Mouse (Mus musculus): ENCODE measurements at regions not wholly inside any gene's neighbourhood (a gene's known extent, or its start where the extent isn't known, plus 50 kb on each side); places are given as distances from the start of the nearest gene placed in this dataset.

DNA sequence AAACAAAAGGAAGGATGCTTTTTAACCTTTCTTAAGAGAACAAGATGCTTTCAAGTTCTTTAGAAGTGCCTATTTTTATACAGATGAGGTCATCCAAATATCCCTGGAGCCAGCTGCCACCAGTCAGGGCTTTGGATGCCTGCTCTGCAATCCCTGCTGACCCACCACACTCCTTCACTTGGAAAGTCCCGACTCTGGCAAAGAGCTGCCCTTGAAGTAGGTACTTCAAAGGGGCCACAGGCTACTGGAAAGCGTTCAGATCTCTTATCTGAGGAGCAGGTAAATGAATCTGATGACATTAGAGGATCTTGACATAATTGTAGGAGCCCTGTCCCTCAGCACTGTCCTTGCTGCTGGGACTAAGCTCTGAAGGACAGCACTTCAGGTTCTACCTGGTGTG is 169.9 kb upstream of the Sesn3 start:
- no peak for TF ChIP-seq POLR2A (IDR thresholded peaks at IDR 0.05; ENCODE audit: extremely low read depth, insufficient read depth, low read length)
- no peak for TF ChIP-seq CTCF (IDR thresholded peaks at IDR 0.05; ENCODE audit: extremely low read depth, insufficient read depth, low read length)
- Histone ChIP-seq H3K4me3 (ENCODE audit: insufficient read depth, low read length) (no peak overlapping the region), H3K27ac (ENCODE audit: insufficient read depth, low read length) (no peak overlapping the region), H3K4me1 (ENCODE audit: control insufficient read depth, insufficient read depth, low read length) (0 out of 2 replicates have a peak, but pooled peaks cover 2% of the 10 kb centered on the region)

DNA sequence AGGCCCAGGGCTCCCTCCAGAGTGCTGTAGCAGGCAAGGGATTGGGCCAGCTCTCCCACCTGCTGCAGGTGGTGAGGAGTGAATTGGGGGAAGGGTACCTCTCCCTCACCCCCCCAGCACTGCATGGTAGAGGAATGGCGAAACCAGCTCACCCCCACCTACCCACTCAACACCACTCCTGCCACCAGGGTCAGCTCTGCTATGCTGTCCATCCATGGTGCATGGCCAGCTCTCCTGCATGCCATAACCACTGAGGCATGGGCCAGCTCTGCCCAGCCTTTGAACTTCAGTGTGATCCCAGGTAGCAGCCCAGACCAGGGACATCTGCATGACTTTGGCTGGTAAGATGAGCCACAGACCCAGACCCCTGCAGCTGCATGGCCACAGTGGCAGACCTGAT is 168.5 kb upstream of the Sesn3 start:
- H3K27ac ChIP-seq (ENCODE audit: insufficient read depth, low read length): no peak overlapping the region
- H3K4me1 ChIP-seq (ENCODE audit: control insufficient read depth, insufficient read depth, low read length): 0 out of 2 replicates have a peak, but pooled peaks cover 2% of the 10 kb centered on the region
- no peak overlapping the region for H3K4me3 ChIP-seq (ENCODE audit: insufficient read depth, low read length)
- TF ChIP-seq CTCF (IDR thresholded peaks at IDR 0.05; ENCODE audit: extremely low read depth, insufficient read depth, low read length): no peak
- no peak for TF ChIP-seq POLR2A (IDR thresholded peaks at IDR 0.05; ENCODE audit: extremely low read depth, insufficient read depth, low read length)

DNA sequence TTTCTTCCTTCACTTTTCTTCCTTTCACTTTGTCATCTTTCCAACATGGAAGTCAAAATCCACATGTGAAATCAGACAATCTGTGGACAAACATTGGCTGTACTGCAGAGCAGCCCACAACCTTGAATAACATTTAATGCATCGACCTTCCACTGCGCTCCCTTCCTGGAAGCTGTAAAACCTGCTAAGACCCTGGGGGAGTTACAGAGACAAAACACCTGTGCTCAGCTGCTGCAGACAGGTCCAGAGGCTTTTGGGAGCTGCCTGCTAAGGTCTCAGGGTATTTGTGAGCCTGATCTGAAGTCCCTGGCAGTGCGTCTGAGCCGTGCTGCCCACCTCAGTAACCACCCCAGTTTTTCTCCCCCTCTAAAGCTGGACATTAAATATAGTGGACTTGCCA is 166.1 kb upstream of the Sesn3 start:
- Histone ChIP-seq H3K27ac (ENCODE audit: insufficient read depth, low read length) (no peak overlapping the region), H3K4me3 (ENCODE audit: insufficient read depth, low read length) (no peak overlapping the region), H3K4me1 (ENCODE audit: control insufficient read depth, insufficient read depth, low read length) (no peaks in the 10 kb centered on the region)
- TF ChIP-seq POLR2A (IDR thresholded peaks at IDR 0.05; ENCODE audit: extremely low read depth, insufficient read depth, low read length): no peak
- TF ChIP-seq CTCF (IDR thresholded peaks at IDR 0.05; ENCODE audit: extremely low read depth, insufficient read depth, low read length): no peak

DNA sequence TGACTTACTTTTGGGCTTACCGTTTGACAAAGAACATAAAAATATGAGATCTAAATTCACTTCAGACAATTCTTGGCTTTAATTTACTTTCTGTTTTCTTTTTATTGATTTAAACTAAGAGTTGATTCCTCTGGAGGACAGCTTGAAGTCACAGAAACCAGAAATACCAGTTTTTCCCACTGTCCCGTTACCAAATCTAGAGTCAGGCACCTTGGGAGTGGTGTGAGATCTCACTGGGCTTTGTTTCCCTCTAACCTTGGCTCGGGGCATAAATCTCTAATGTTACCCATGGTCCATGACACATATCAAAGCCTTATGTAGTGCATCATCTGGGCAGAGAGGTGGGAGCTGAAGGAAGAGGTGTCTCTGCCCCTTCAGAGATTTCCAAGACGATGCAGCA is 165.4 kb upstream of the Sesn3 start:
- Histone ChIP-seq H3K27ac (ENCODE audit: insufficient read depth, low read length) (no peak overlapping the region), H3K4me3 (ENCODE audit: insufficient read depth, low read length) (no peak overlapping the region), H3K4me1 (ENCODE audit: control insufficient read depth, insufficient read depth, low read length) (no peaks in the 10 kb centered on the region)
- TF ChIP-seq CTCF (IDR thresholded peaks at IDR 0.05; ENCODE audit: extremely low read depth, insufficient read depth, low read length) (no peak), POLR2A (IDR thresholded peaks at IDR 0.05; ENCODE audit: extremely low read depth, insufficient read depth, low read length) (no peak)

DNA sequence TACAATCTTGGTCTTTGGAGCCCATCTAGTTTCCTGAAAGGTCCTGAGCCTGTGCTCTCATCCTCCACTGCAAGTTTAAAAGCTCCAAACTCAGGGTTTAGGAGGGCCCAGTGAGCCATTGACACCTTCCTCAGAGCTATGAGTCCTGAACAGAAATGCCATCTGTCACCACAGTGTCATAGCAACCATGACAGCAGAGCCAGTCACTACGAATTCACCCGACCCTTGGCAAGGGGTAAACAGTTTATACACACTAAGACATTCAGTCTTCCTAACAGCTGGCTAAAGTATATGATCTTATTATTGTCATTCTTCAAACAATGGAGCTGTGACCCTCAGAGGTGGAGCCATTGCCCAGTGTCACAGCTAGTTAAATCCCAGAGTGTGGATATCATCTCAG is 163.2 kb upstream of the Sesn3 start:
- Histone ChIP-seq H3K4me1 (ENCODE audit: control insufficient read depth, insufficient read depth, low read length) (no peaks in the 10 kb centered on the region), H3K27ac (ENCODE audit: insufficient read depth, low read length) (no peak overlapping the region), H3K4me3 (ENCODE audit: insufficient read depth, low read length) (no peak overlapping the region)
- no peak for TF ChIP-seq CTCF (IDR thresholded peaks at IDR 0.05; ENCODE audit: extremely low read depth, insufficient read depth, low read length)
- no peak for TF ChIP-seq POLR2A (IDR thresholded peaks at IDR 0.05; ENCODE audit: extremely low read depth, insufficient read depth, low read length)

DNA sequence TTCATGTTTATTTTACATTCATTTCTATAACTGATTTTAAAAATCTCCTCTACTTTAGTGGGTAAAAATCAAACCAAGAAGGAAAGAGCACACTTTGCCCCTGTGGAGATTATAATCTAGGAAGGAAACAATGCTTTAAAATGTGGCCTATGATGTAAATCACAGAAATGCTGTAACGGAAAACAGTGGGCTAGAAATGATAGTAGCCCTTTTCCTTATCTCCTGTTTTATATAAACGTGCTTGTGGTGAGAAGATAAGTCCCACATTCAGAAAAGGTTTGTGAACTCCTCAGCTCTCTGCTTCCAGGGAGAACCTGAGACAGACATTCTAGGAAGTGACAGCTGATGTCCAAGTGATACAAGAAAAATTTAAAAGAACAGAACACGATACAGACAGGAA is 159.3 kb upstream of the Sesn3 start:
- H3K4me3 ChIP-seq (ENCODE audit: insufficient read depth, low read length): no peak overlapping the region
- no peak overlapping the region for H3K27ac ChIP-seq (ENCODE audit: insufficient read depth, low read length)
- no peak for TF ChIP-seq CTCF (IDR thresholded peaks at IDR 0.05; ENCODE audit: extremely low read depth, insufficient read depth, low read length)
- TF ChIP-seq POLR2A (IDR thresholded peaks at IDR 0.05; ENCODE audit: extremely low read depth, insufficient read depth, low read length): no peak
- H3K4me1 ChIP-seq (ENCODE audit: control insufficient read depth, insufficient read depth, low read length): peaks cover 2% of the 10 kb centered on the region; the same call in 1 of the 2 replicates

DNA sequence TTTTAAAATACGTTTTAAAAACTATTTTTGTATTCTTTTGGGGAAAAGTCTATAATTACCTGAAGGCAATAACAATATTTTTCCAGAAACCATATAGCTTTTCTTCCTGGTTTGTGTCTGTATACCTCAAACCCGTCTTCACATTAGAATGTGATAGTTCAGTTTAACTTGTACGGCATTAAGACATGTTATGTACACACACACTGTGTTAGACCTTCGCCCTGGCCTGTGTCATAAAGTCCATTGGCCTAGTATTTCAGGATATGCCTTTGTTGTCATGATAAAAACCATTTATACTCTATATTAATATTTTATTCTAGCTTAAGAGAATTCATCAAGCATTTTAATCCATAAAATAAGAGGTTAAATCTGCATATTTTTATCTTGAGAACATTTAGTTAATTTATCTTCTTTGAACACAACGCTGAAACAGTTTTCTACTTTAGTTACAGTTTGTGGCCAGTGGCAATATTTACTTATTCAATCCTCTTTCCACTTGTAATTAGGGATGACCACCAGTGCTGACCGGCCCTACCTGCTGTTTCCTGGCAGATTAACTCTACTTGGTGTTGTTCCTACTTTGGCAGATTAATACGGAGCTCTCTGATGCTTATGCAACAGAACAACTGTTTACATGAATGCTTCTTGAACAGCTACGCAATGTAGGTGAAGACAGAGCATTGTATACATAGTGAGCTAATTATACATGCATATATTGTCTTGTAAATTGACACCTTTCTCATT is 158.6 kb upstream of the Sesn3 start:
- TF ChIP-seq POLR2A (IDR thresholded peaks at IDR 0.05; ENCODE audit: extremely low read depth, insufficient read depth, low read length) (no peak), CTCF (IDR thresholded peaks at IDR 0.05; ENCODE audit: extremely low read depth, insufficient read depth, low read length) (no peak)
- Histone ChIP-seq H3K4me3 (ENCODE audit: insufficient read depth, low read length) (no peak overlapping the region), H3K4me1 (ENCODE audit: control insufficient read depth, insufficient read depth, low read length) (peaks cover 2% of the 10 kb centered on the region; the same call in 1 of the 2 replicates)

DNA sequence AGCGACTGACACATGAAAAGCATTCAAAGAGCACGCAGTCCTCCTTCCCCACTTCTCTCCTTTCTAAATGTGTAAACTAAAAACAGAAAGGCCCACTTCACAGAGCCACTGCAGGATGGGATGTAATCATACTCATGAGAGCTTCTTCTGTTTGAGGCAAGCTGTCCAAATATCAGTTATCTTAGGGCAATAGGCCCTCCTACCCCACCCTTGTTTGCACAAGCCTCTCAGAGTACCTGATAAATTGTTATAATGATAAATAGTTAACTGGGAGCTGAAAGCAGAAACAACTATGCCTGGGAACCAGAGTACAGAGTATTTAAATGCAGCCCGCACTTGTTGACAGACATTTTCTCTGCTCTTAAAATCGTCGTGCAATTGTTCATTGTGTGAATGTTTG is 141.5 kb upstream of the Sesn3 start:
- Histone ChIP-seq H3K27ac (ENCODE audit: insufficient read depth, low read length) (no peak overlapping the region), H3K4me3 (ENCODE audit: insufficient read depth, low read length) (no peak overlapping the region), H3K4me1 (ENCODE audit: control insufficient read depth, insufficient read depth, low read length) (no peaks in the 10 kb centered on the region)
- no peak for TF ChIP-seq POLR2A (IDR thresholded peaks at IDR 0.05; ENCODE audit: extremely low read depth, insufficient read depth, low read length)
- TF ChIP-seq CTCF (IDR thresholded peaks at IDR 0.05; ENCODE audit: extremely low read depth, insufficient read depth, low read length): no peak

More for the DNA sequence above, 158.6 kb upstream of the Sesn3 start:
- H3K27ac ChIP-seq (ENCODE audit: insufficient read depth, low read length): no peak overlapping the region

DNA sequence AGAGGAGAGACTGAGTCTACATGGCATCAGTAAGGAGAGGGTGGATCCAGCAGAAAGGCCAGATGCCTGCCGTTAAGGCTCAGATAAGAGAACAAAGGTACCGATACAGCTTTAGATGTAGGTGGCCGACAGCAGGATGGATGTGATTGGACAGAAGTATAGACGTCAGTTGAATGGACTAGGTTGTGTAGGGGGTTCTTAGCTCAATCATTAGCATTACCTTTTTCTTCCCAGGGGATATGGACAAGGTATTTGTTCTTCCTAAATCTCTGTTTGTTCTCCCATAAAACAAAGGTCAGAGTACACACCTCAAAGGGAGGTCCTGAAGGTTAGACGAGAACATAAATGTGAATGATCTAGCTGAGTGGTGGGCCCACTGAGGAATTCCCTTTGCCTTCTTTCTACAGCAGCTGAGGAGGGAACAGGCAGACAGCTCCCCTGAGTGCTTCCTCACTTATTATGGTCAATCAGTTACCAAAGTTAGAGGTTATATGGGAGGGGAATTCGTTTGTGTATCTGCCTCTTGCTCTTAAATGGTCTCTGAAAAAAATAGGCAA is 139.9 kb upstream of the Sesn3 start:
- Histone ChIP-seq H3K4me1 (ENCODE audit: control insufficient read depth, insufficient read depth, low read length) (no peaks in the 10 kb centered on the region), H3K27ac (ENCODE audit: insufficient read depth, low read length) (no peak overlapping the region), H3K4me3 (ENCODE audit: insufficient read depth, low read length) (no peak overlapping the region)
- TF ChIP-seq CTCF (IDR thresholded peaks at IDR 0.05; ENCODE audit: extremely low read depth, insufficient read depth, low read length): no peak

DNA sequence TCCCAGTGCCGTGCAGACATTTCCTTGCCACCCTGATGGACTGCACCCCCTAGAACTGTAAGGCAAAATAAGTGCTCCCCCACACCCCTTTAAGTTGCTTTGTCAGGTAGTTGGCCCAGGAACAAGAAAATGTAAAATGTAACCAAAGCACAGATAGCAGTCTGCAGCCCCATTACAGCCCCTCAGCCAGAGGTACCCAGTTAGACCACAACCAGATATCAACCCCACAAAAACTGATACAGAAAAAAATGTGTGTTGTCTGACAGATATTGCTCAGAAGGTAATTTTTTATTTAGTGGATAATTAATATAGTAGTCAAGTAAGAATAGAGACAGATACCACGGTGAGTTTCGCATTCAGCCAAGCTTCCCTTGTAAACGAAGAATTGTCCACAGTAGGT is 133.5 kb upstream of the Sesn3 start:
- Histone ChIP-seq H3K4me3 (ENCODE audit: insufficient read depth, low read length) (no peak overlapping the region), H3K4me1 (ENCODE audit: control insufficient read depth, insufficient read depth, low read length) (no peaks in the 10 kb centered on the region), H3K27ac (ENCODE audit: insufficient read depth, low read length) (no peak overlapping the region)
- TF ChIP-seq POLR2A (IDR thresholded peaks at IDR 0.05; ENCODE audit: extremely low read depth, insufficient read depth, low read length) (no peak), CTCF (IDR thresholded peaks at IDR 0.05; ENCODE audit: extremely low read depth, insufficient read depth, low read length) (no peak)
